Mouse (Mus musculus): ENCODE data around the gene Crebrf. TPM values are rescaled to one million over a fixed set of nuclear protein-coding genes. Genes with fewer than 3 reads are reported as not detected.

Crebrf gene
- polyA plus RNA-seq, 1 experiment from 2014 or later: 11.4 TPM

DNA sequence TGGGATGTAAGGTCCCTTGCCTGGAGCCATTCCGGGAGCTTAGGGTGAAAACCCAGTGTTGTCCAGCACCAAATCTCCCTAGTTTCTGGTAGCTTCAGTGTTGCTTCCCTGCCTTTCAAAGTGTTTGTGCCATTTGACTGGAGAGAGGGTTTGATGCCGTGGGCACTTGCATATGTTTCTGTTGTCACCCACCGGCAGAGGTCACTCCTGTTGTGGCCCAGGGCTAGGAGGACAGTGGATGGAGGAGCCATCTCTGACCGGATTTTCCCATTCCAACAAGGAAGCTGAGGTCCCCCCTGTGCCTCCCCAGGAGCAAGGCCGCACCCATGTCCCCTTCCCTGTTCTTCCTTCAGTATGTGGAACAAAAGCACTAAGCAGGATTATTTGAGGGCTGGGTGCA lies 25.2 kb upstream of the Crebrf start:
- H3K4me3 ChIP-seq: no peak overlapping the region
- no peaks in the 10 kb centered on the region for H3K27me3 ChIP-seq
- no peak for ATAC-seq (ENCODE audit: low FRiP score, low read depth)
- H3K4me2 ChIP-seq (replicated peaks): no peak overlapping the region
- H3K27ac ChIP-seq (replicated peaks): no peak overlapping the region
- H3K9me3 ChIP-seq: no peaks in the 10 kb centered on the region
- peaks cover 9% of the 10 kb centered on the region; the same call in 1 of the 2 replicates for H3K4me1 ChIP-seq
- no peaks in the 10 kb centered on the region for H3K36me3 ChIP-seq
- WGBS: 72% methylated on average over 5 of the region's 5 CpGs
- no peak overlapping the region for H3K9ac ChIP-seq (replicated peaks)

DNA sequence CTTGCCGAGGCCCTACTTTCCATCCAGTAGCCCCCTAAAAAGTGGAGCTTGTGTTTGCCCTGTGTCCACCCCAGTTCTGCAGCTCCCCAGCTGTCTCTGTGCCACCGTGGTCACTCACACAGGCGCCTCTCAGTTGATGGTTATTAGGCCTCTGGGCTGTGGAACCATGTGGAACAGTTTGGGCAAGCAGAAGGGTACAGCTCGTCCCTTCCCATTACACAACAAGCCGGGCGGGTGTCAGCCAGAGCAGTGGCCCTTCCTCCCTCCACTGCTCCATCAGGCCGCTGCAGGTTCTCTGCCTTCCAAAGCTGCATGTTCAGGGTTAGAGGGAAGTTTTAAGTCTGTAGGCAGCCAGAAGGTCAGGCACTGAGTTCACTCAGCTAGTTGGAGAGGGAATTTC lies 24.3 kb upstream of the Crebrf start:
- Histone ChIP-seq H3K9ac (replicated peaks) (no peak overlapping the region), H3K27me3 (no peaks in the 10 kb centered on the region), H3K4me3 (no peak overlapping the region), H3K4me2 (replicated peaks) (no peak overlapping the region), H3K27ac (replicated peaks) (no peak overlapping the region), H3K9me3 (no peaks in the 10 kb centered on the region), H3K4me1 (peaks cover 9% of the 10 kb centered on the region; the same call in 1 of the 2 replicates), H3K36me3 (peaks cover 6% of the 10 kb centered on the region)
- WGBS: 88% methylated on average over 7 of the region's 7 CpGs
- no peak for ATAC-seq (ENCODE audit: low FRiP score, low read depth)

DNA sequence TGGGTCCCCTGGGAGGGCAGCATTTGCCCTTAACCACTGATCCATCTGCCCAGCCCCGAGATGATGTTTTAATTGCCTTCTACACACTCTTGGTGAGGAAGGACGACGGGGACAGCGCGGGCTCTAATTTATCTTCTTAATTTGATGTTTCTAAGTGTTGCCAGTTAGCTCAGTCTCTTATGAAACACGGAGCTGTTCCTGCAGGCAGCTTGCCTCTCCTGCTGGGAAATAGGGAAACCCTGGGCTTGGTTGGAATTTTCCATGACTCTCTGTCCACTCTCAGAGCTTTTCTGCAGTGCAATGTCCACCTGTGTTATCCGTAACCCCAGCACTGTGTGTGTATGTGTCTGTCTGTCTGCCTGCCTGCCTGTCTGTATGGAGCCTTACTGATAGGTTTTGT lies 22.0 kb upstream of the Crebrf start:
- Histone ChIP-seq H3K9ac (replicated peaks) (no peak overlapping the region), H3K4me2 (replicated peaks) (no peak overlapping the region), H3K4me1 (peaks cover 8% of the 10 kb centered on the region; the same call in 1 of the 2 replicates), H3K27ac (replicated peaks) (no peak overlapping the region), H3K27me3 (no peaks in the 10 kb centered on the region), H3K36me3 (peaks cover 19% of the 10 kb centered on the region), H3K4me3 (no peak overlapping the region), H3K9me3 (no peaks in the 10 kb centered on the region)
- no peak for ATAC-seq (ENCODE audit: low FRiP score, low read depth)
- 87% methylated on average over 7 of the region's 7 CpGs for WGBS

DNA sequence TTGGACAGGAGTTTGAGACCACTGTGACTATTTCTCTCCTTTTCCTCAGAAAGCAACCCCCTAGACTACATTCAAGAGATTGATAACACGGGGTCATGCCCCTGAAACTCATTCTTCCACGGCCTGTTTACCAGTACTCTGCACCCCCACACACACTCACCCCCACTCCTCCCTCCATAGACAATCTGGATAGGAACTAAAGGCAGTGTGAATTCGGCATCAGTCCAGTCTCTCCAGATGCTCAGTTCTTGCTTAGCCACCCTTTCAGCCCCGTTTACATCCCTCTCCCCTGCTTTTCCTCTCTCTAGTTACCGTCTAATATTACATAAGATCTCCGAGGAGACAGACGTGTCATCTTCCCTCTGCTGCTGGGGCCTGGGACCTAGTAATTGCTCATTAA lies 21.3 kb upstream of the Crebrf start:
- H3K4me3 ChIP-seq: no peak overlapping the region
- no peaks in the 10 kb centered on the region for H3K27me3 ChIP-seq
- no peaks in the 10 kb centered on the region for H3K9me3 ChIP-seq
- H3K27ac ChIP-seq (replicated peaks): no peak overlapping the region
- 79% methylated on average over 7 of the region's 7 CpGs for WGBS
- ATAC-seq (ENCODE audit: low FRiP score, low read depth): no peak
- H3K4me2 ChIP-seq (replicated peaks): no peak overlapping the region
- peaks cover 27% of the 10 kb centered on the region for H3K36me3 ChIP-seq
- no peak overlapping the region for H3K9ac ChIP-seq (replicated peaks)
- H3K4me1 ChIP-seq: peaks cover 6% of the 10 kb centered on the region; the same call in 1 of the 2 replicates

DNA sequence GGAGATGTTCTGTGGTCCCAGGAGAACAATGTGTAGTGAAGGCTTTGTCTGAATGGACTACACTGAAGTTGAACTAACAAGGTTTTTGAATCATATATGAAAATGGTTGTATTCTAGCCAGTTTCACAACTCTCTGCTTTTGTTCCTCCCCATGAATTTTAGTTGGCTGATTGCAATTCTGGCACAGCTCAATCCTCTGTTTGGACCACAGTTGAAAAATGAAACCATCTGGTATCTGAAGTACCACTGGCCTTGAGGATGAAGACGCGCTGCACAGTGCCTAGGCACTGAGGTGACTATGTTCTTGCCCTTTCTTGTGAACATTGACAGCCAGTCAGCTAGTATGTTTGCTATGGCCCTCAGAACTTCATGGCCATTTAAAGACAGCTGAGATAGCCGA lies 20.3 kb upstream of the Crebrf start:
- H3K36me3 ChIP-seq: peaks cover 37% of the 10 kb centered on the region
- no peak overlapping the region for H3K4me2 ChIP-seq (replicated peaks)
- ATAC-seq (ENCODE audit: low FRiP score, low read depth): no peak
- H3K9me3 ChIP-seq: no peaks in the 10 kb centered on the region
- no peak overlapping the region for H3K27ac ChIP-seq (replicated peaks)
- no peak overlapping the region for H3K4me3 ChIP-seq
- H3K27me3 ChIP-seq: no peaks in the 10 kb centered on the region
- H3K4me1 ChIP-seq: no peaks in the 10 kb centered on the region
- 95% methylated on average over 3 of the region's 3 CpGs for WGBS
- H3K9ac ChIP-seq (replicated peaks): no peak overlapping the region

DNA sequence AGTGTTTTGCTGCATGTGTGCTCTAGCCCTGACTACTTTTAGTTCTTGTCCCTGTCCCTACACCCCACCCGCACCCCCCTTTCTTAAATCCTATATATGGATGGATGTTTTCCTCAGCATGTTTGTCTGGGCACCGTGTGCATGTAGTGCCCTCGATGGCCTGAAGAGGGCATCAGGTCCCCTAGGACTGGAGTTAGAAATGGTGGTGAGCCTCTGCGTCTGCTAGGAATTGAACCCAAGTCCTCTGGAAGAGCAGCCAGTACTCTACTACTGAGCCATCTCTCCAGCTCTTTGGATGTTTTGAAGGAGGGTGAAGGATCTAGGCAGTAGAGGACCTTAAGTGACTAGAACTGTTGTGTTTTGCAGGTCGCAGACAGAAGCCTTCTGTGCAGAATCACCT lies 16.6 kb upstream of the Crebrf start:
- H3K4me1 ChIP-seq: no peaks in the 10 kb centered on the region; the same call in 1 of the 2 replicates
- no peaks in the 10 kb centered on the region for H3K9me3 ChIP-seq
- no peak overlapping the region for H3K9ac ChIP-seq (replicated peaks)
- no peak overlapping the region for H3K4me2 ChIP-seq (replicated peaks)
- H3K4me3 ChIP-seq: no peak overlapping the region
- ATAC-seq (ENCODE audit: low FRiP score, low read depth): no peak
- WGBS: 89% methylated on average over 5 of the region's 5 CpGs
- H3K27ac ChIP-seq (replicated peaks): no peak overlapping the region
- peaks cover 48% of the 10 kb centered on the region for H3K36me3 ChIP-seq
- H3K27me3 ChIP-seq: no peaks in the 10 kb centered on the region

DNA sequence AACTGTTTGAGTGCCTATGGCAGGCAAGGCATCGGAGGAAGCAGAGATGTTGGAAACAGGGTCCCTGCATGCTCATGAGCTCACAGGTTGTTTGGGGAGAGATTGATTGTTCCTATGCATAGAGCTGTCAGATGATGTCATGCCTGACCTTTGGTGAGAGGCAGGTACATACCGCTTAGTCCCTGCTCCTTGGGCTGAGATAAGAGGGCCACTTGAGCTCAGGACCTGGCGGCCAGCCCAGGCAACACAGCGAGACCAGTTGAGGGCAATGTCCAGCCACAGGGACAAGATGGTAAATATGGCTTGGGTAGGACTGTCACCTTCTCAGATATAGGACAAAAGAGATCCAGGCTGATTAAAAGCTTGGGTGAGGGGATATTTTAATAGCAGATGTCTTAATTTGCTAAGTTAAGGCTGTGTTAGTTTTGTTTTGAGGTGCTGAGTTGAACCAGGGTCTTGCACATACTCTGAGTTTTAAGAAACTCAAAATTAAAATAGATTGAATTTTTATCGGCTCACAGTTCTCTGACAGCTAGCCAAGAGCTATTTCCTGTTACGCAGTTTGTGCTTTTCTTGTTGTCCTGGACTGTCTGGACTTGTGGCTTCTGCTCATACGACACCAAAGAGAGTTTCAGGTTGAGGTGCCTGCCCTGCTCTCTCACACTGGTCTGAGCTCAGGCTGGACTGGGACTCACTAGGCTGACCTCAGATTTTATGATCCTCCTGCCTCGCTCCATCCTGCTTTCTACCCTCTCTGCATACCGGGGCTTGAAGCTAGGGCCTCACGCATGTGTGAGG lies 15.4 kb upstream of the Crebrf start:
- Histone ChIP-seq H3K4me2 (replicated peaks) (no peak overlapping the region), H3K9ac (replicated peaks) (no peak overlapping the region), H3K27me3 (no peaks in the 10 kb centered on the region), H3K27ac (replicated peaks) (no peak overlapping the region), H3K4me1 (no peaks in the 10 kb centered on the region; the same call in 1 of the 2 replicates), H3K4me3 (no peak overlapping the region), H3K36me3 (peaks cover 51% of the 10 kb centered on the region), H3K9me3 (no peaks in the 10 kb centered on the region)
- 96% methylated on average over 10 of the region's 10 CpGs for WGBS
- ATAC-seq (ENCODE audit: low FRiP score, low read depth): no peak

DNA sequence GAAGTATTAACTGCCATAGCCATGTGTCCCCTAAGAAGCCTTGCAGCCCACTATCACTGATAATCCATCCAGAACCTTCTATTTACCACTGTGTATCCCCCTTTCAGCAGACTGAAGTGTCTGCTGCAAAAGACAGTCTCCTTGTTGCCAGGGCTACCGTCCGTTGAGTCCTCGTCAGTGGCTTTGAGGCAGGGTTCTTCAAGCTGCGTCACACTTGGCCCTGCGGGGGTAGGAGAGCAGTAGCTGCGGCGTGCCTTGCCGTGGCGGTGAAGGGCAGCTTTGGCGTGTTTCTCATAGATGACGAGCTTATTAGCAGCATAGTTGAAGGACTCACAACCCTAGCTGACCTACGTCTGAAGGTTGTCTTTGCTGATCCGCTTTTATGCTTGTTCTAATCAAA lies 13.9 kb upstream of the Crebrf start:
- WGBS: 83% methylated on average over 13 of the region's 13 CpGs
- H3K4me3 ChIP-seq: no peak overlapping the region
- H3K4me2 ChIP-seq (replicated peaks): no peak overlapping the region
- no peak overlapping the region for H3K27ac ChIP-seq (replicated peaks)
- H3K4me1 ChIP-seq: no peaks in the 10 kb centered on the region; the same call in 1 of the 2 replicates
- no peak overlapping the region for H3K9ac ChIP-seq (replicated peaks)
- no peaks in the 10 kb centered on the region for H3K27me3 ChIP-seq
- no peaks in the 10 kb centered on the region for H3K9me3 ChIP-seq
- no peak for ATAC-seq (ENCODE audit: low FRiP score, low read depth)
- peaks cover 41% of the 10 kb centered on the region for H3K36me3 ChIP-seq

DNA sequence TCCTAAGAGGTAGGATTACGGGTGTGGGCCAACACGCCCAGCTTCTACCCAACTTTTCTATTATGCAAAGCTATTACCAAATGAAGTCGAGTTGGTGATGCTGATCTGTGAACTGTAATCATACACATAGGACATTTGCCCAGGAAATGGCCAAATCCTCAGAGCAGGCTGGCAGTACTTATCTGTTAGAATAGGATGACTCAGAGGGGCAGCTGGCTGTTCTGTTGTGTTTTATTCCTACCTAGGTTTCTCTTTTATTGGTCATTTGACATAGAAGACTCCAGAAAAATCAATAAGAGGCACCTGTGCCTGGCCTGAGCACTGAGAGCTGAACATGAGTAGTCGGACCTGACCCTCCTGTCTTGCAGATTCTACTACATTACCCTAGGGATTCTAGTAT lies 12.8 kb upstream of the Crebrf start:
- 75% methylated on average over 4 of the region's 4 CpGs for WGBS

DNA sequence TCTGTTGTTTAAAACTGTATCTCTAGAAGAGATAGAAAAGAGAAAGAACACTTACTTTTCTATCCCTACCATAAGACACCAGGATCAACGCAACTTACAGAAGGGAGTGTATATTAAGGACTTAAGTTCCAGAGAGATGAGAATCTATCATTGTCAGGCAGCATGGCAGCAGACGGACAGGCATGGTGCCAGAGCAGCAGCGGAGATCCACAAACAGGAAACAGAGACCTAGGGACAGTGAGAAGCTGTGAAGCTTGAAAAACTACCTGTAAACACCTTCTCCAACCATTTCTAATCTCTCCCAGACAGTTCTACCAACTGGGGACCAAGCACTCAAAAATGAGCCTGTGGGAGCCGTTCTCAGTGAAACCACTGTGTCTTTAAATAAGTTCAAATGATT lies 11.8 kb upstream of the Crebrf start:
- no peak overlapping the region for H3K27ac ChIP-seq (replicated peaks)
- no peak overlapping the region for H3K4me3 ChIP-seq
- H3K27me3 ChIP-seq: no peaks in the 10 kb centered on the region
- peaks cover 29% of the 10 kb centered on the region for H3K36me3 ChIP-seq
- H3K9me3 ChIP-seq: no peaks in the 10 kb centered on the region
- WGBS: 91% methylated on average over 4 of the region's 4 CpGs
- no peak overlapping the region for H3K4me2 ChIP-seq (replicated peaks)
- no peak for ATAC-seq (ENCODE audit: low FRiP score, low read depth)
- H3K9ac ChIP-seq (replicated peaks): no peak overlapping the region
- no peaks in the 10 kb centered on the region; the same call in 1 of the 2 replicates for H3K4me1 ChIP-seq

More for the DNA sequence above, 12.8 kb upstream of the Crebrf start:
- no peak for ATAC-seq (ENCODE audit: low FRiP score, low read depth)
- Histone ChIP-seq H3K4me3 (no peak overlapping the region), H3K36me3 (peaks cover 36% of the 10 kb centered on the region), H3K4me2 (replicated peaks) (no peak overlapping the region), H3K27me3 (no peaks in the 10 kb centered on the region), H3K27ac (replicated peaks) (no peak overlapping the region), H3K9me3 (no peaks in the 10 kb centered on the region), H3K9ac (replicated peaks) (no peak overlapping the region), H3K4me1 (no peaks in the 10 kb centered on the region; the same call in 1 of the 2 replicates)

DNA sequence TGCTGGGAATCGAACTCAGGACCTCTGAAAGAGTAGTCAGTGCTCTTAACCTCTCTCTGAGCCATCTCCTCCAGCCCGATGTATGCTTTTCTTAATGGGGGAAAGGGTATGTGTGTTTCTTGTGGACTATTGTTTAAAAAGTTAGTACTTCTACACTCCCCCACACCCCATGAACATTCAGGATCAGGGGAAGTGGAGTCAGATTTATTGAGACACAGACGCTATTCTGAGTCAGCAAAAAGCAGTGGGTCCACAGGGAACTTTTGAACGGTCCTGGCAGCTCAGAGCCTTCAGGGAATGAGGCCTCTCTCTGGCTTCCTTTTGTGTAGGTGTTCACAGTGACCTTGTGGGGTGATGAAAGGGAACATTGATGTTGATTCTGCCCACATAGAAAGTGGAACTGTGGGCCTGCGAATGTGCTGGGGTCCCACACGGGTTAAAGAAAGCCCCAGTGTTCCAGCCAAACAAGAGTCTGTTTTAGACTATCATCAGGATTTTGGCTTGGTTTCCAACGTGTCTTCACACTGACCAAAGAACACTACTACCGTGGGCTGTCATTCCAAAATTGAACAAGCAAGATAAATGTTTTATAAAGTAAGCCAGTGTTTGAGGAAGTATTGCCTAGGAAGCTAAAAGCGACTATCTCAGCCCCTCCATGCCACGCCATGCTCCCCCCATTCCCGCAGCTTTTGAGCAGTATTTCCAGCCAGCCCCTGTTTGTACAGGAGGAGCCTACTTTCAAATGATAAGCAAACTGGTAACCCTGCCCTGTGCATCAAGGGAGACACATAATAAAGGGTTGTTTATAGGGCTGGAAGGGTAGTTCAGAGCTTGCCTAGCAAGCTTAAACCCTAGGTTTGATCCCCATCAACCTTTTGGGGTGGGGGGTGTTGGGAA lies 9.7 kb upstream of the Crebrf start:
- no peaks in the 10 kb centered on the region for H3K9me3 ChIP-seq
- ATAC-seq (ENCODE audit: low FRiP score, low read depth): no peak
- no peaks in the 10 kb centered on the region for H3K27me3 ChIP-seq
- H3K9ac ChIP-seq (replicated peaks): no peak overlapping the region
- H3K4me3 ChIP-seq: no peak overlapping the region
- peaks cover 9% of the 10 kb centered on the region; the same call in 1 of the 2 replicates for H3K36me3 ChIP-seq
- no peak overlapping the region for H3K27ac ChIP-seq (replicated peaks)
- WGBS: 85% methylated on average over 11 of the region's 11 CpGs
- H3K4me1 ChIP-seq: peaks cover 2% of the 10 kb centered on the region; the same call in 1 of the 2 replicates
- H3K4me2 ChIP-seq (replicated peaks): no peak overlapping the region

DNA sequence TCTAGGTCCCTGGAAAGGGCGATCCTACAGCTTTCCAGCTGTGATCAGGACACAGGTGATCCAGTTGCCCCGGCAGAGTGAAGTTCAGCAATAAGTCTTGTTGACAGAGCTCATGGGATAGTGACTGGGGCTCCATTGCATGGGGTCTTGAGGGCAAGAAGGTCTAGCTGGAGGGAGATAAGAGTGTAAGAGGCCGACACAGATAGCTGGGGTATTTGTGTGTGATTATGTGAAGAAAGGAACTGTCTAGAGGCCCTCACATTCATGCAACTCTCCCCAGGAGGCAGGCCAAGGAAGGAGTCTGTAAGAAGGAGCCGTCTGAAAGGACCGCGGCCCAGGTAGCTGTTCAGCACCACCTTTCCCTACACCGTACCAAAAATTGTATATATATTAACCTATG lies 8.4 kb upstream of the Crebrf start:
- H3K4me2 ChIP-seq (replicated peaks): no peak overlapping the region
- H3K4me1 ChIP-seq: 0 out of 2 replicates have a peak, but pooled peaks cover 2% of the 10 kb centered on the region
- no peaks in the 10 kb centered on the region for H3K9me3 ChIP-seq
- H3K9ac ChIP-seq (replicated peaks): no peak overlapping the region
- 74% methylated on average over 7 of the region's 7 CpGs for WGBS
- no peak overlapping the region for H3K4me3 ChIP-seq
- no peak overlapping the region for H3K27ac ChIP-seq (replicated peaks)
- ATAC-seq (ENCODE audit: low FRiP score, low read depth): no peak
- no peaks in the 10 kb centered on the region for H3K27me3 ChIP-seq
- H3K36me3 ChIP-seq: 0 out of 2 replicates have a peak, but pooled peaks cover 6% of the 10 kb centered on the region
